Mouse (Mus musculus): ENCODE measurements at regions not wholly inside any gene's neighbourhood (a gene's known extent, or its start where the extent isn't known, plus 50 kb on each side); places are given as distances from the start of the nearest gene placed in this dataset.

GRCm38 (mm10) chr1:189483331-189483730 lies 81.3 kb upstream of the Kcnk2 start:
- TF ChIP-seq GATA1 (IDR thresholded peaks at IDR 0.05; ENCODE audit: borderline replicate concordance, low read length) = no peak
- TF ChIP-seq FLI1 (IDR thresholded peaks at IDR 0.05; ENCODE audit: low read length) = no peak

Measured in megakaryocyte, embryonic 14.5 days (primary cell).